Mouse (Mus musculus) c-Kit-positive CD71-positive TER-119-positive erythroid progenitor cells, embryonic 14.5 days (primary cell): Measurements from ENCODE around the gene Slc38a3.
A peak's percentile ranks its signal among the peaks of the same experiment; 100 is the strongest.

Experiments
- DNase-seq: peaks from one replicate; pipeline ENCODE4 v3.0.0-alpha.2; 2013; ENCODE audit warnings: low spot score

The Slc38a3 gene

GRCm38 (mm10) chr9:107618098-107618497, 51.2 kb downstream of the Slc38a3 start:
- no peak for DNase-seq

DNA sequence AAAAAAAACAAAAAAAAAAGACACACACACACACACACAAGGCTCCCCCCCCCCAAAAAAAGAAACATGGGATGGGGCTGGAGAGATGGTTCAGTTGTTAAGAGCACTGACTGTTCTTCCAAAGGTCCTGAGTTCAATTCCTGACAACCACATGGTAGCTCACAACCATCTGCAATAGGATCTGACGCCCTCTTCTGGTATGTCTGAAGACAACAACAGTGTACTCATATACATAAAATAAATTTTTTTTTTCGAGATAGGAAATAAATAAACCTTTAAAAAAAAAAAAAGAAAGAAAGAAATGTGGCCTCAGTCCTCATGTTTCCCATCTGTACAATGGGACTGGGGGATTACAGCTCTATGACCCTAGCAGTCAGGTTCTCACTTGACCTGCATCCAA, 51.9 kb downstream of the Slc38a3 start:
- DNase-seq: no peak

GRCm38 (mm10) chr9:107615035-107615434, 54.3 kb downstream of the Slc38a3 start:
- DNase-seq: no peak

DNA sequence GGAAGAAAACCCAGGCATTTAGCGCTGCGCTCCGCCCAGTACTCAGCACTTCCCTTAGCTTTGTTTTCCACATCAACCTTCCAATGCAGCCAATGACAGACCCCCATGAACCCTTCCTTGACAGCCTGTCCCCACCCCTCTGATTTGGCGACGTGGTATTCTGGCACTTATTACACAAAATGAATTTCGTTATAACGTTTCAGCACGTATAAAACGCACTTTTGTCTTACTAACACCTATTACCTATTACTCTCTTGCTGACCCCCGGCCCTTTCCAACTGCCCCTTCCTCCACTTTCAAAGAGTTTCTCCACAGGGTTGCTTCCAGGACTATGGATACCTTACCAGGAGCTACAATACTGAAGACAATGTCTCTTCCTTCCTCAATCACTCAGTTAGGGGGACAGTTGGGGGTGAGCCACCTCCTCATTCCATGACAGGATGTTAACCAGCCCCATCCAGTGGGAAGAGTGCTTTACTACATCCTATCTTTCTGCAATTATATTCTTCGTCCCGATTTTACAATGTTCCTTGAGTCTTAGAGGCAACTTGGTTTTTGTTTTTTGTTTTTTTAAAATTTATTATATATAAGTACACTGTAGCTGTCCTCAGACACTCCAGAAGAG, 56.3 kb downstream of the Slc38a3 start:
- DNase-seq: no peak

GRCm38 (mm10) chr9:107612191-107612944, 57.0 kb downstream of the Slc38a3 start:
- DNase-seq: peak; percentile 94

DNA sequence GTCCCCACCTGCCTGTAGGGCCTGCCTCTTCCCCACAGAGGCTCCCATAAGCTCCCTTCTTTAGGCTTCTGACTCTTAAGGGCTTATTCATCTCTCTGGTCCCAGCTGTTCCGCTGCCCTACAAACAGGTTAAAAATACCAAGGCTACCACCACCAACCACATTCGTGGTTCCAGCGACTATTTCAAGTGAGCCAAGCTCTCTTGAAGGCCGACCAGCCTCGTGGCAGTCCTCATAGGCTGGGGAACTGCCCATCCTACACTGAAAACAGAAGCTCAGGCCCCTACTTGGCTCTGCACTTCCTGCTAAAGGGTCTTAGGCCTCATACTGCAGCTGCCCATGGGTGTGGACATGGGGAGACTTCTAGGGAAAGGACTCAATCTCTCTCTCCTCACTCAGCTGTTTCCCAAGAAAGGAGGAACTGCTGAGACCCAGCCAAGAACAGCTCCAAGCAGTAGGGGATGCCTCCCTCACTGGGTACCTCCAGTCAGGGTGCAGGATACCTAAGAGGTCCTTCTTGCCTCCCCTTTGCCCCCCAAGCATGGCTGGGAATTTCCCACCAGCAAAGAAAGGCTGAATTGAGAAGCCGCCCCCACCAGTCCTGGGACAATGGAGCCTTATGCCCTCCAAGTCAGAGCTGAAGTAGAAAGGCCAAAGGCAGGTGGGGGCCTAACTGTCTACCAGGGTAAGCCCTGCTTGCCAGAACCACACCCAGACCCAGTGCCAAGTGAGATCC, 57.7 kb downstream of the Slc38a3 start:
- no peak for DNase-seq

- no peak for DNase-seq
These were observed 59.9 kb downstream of the Slc38a3 start for GRCm38 (mm10) chr9:107609433-107609830.

- no peak for DNase-seq
These were observed 60.4 kb downstream of the Slc38a3 start, which contains the start of gene Sema3b for GRCm38 (mm10) chr9:107608741-107609432. Gene Sema3b (minus strand): TSS chr9:107609229.

- no peak for DNase-seq
These were observed 61.6 kb downstream of the Slc38a3 start for GRCm38 (mm10) chr9:107607653-107608245.

- DNase-seq: no peak
These were observed 62.3 kb downstream of the Slc38a3 start for GRCm38 (mm10) chr9:107607036-107607435.

DNA sequence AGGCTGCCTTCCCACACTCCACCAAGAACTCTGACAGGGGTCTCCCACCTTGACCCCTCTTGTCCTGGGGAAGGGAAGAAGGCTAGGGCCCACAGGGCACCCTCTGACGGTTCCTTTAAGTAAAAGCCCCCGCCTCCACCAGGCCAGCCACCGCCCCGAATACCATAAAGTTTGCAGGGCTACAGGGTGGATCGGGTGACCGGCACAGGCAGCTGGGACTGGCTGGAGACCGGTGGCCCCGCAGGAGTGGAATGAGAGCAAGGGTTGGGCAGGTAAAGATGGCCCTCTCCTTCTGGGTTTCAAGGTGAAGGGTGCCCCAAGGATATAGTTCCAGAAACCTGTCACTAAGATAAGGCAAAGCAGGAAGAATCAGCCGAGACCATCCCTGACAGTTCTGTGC, 62.7 kb downstream of the Slc38a3 start:
- DNase-seq: no peak

DNA sequence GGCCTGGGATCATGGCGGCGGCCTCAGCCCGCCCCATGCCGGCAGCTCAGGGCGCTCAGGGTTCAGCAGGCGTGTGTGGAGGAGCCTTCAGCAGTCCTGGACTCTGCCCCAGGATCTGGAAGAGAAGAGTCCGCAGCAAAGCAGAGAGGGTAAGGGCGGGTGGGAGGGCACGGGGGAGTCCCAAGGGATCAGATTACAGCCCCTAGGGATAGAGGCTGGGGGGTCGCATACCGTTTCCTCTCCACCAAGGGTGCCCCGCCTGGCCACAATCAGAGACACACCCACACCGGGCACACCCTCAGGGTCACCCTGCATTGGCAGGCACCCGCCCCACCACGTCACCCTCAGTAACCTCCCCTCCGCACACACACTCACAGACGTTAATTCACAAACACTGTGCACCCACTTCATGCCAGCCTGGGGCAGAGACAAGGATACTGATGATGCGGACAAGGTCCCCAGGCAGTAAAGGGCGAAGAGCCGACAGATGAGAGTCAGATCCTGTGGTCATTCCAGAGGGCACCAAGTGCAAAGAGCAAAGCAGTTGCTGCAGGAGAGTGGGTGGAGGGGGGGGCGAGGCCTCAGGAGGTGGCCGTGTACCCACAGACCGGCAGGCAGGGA, 64.2 kb downstream of the Slc38a3 start:
- DNase-seq: no peak

DNA sequence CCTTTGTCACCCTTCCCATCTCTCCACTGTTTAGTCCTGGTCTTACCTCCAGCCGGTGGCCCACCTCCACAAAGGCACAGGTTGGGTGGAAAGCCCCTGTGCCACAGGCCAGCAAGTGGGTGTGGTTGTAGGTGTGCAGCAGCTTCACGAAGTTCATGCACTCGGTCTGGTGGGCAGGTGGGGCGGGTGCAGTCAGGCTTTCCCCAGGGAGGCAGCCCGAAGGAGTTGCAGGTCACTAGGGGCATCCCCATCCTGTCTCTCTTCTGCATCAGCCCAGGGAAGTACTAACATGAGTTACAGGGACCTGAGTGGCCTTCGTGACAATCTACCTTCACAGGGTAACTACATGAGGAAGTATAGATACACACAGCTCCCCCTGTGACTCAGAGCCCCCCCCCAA, 66.1 kb downstream of the Slc38a3 start:
- DNase-seq: no peak

- peak; percentile 88 for DNase-seq
These were observed 67.2 kb downstream of the Slc38a3 start for GRCm38 (mm10) chr9:107602068-107602648.

GRCm38 (mm10) chr9:107601275-107601674, 68.1 kb downstream of the Slc38a3 start:
- DNase-seq: no peak

DNA sequence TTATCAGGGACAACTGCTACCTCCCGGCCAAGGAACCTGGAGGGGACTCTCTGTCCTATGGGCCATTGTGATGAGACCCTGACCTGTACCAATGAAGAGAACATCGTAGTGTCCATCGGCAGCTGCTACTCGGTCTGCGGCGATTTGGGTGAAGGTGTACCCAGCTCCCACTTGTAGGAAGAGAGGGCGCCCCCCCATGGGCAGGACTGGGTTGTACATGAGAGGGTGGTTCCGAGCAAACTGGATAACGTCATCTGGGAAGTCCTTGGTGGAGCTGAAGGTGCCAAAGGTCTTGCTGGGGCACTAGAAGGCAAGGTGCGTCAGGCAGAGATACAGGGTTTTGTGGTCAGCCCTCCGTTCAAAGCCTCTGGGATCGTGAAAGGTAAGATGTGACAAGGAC, 68.6 kb downstream of the Slc38a3 start:
- DNase-seq: no peak
